Mouse (Mus musculus): ENCODE data around the gene Cers2.
"Not testable (repeated sequence)": the region's sequence is repeated elsewhere in the genome, so short reads cannot be mapped to it uniquely, and the experiment has no call there.

The Cers2 gene

DNA sequence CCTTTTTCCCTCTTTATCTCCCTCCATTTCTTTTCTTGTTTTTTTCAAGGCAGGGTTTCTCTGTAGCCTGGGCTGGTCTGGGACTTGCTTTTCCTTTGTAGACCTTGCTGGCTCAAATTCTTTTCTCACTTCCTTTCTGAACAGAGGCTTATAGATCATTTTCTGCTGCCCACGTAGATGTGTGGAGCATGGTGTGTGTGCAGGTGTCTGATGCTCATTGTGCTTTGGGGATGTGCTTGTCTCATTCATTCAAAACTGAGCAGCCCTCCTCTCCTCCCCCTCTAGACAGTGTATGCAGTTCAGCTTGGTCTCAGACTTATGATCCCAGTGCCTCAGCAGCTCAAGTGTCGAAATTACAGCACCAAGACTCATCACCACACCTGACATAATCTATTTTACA, 4.5 kb downstream of the Cers2 start:
- no peak for DNase-seq

DNA sequence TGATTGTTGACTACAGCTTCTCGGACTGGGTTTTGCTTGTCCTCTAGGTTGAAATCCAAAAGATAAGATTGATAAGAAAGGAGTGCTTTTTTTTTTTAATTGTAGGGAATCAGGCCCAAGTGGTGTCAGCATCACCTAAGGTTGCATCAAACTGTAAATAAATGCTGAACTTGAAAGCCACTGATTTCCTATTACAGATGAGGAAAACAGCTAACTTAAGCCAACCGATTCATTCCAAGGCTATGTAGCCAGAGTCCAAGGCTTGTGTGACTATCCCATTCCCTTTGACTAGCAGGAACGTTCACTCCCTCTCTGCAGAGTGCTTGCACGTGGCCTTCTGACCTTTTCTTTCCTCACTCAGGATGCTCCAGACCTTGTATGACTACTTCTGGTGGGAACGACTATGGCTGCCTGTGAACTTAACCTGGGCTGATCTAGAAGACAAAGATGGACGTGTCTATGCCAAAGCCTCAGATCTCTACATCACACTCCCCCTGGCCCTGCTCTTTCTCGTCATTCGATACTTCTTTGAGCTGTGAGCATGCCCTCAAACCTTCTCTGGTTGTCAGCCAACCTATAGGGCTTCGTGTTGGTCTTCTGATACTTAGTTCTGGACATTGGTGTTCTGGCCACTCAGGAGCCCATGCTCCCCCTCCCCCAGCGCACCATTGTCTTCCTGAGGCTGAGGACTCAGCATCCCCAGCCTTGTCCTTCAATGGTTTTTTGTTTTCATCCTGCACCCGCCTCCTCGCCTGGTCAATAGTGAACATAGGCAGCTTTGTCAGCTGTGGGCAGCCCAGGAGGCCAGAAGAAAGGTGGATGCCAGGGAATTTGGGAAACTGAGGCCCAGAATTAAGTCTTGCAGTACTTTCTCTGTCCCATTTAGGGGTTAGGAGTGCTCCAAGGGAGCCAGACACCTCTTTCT, 5.4 kb downstream of the Cers2 start:
- DNase-seq, result peak in 1 of 2 experiments; percentile 18

DNA sequence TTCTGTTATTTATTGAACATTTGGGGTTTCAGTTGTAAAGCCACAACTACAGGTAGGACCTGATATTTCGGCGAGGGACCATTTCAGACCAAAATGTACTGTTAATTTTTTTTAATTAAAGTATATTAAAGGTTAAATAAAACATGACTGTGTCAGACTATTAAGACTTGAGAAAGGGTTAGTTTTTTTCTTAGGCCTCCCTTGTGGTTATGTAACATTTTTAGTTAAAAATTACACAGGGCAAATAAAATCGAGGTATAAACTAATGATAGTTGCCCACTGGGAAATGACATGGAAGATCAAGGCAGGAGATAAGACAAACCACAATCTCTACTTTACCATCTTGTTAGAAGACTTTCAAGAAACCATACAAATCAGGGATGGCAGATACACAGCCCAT, 8.8 kb downstream of the Cers2 start:
- no peak for DNase-seq

DNA sequence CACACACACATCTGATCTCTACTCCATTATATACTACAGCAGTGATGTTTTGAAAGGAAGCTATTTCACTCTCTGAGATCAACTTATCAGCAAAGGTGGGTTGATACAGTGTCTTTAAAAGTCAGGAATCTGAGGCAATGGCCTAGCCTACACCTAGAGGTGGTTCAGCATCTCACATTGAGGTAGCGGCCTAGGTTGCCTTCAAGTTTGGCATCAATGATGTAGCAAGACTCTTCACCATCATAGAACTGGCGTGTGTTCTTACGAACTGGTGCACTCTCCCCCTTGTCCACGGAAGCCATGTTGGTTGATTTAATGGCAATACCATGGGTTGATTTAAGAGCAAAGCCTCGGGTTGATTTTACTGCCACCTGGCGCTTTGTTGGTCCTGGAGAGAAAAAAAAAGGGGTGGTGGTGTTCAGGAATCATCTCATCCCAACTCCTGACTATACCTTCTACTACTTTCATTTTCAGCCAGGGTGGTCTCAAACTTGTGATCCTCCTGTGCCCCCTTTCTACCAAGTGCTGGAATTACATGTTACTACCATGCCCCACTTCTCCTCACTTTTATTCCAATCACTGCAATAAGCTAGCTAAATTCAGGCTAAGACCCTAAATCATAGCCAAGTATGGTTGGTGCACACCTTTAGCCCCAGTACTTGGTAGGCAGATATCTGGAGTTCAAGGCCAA, 10.0 kb downstream of the Cers2 start:
- no peak for DNase-seq

DNA sequence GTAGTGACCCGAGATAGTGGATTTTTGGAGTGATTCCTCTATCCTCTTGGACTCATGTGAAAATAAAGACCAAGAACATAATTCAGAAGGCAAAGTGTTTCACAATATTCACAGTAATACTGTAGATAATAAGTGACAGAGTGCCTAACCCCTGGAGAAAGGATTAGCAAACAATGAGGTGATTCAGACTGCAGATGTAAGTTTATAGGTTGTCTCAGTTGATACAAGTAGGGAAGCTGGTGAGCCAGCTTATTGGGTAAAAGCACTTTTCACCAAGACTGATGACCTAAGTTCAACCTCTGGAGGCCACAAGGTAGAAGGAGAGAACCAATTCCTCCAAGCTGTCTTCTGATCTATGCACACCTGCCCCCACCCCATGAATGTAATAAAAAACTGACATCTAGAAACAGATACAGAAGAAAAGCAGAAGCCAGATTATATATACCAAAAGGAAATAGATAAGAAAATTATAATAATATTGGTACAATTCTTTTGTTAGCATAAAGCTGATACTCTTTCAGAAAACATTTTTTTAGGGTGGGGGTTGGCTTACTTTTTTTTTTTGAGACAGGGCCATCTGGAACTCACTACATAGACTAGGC, 14.3 kb downstream of the Cers2 start:
- no peak for DNase-seq

DNA sequence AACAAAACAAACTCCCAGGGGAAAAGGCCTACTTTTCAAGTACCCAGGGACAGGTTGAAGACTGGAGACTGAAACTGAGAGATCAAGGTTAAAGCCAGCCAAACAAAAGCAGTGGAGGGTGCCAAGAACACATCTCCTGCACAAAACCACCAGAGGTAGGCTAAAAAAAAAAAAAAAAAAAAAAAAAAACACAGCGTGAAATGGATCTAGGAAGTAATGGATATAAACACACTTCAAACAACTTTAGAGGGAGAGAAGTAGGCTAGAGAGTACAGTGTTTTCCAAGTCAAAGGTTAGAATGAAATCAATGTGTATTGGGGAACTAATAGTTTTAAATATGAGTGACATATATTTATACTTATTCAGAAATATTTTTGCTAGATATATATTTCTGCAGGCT, 16.9 kb downstream of the Cers2 start:
- DNase-seq, result no peak

DNA sequence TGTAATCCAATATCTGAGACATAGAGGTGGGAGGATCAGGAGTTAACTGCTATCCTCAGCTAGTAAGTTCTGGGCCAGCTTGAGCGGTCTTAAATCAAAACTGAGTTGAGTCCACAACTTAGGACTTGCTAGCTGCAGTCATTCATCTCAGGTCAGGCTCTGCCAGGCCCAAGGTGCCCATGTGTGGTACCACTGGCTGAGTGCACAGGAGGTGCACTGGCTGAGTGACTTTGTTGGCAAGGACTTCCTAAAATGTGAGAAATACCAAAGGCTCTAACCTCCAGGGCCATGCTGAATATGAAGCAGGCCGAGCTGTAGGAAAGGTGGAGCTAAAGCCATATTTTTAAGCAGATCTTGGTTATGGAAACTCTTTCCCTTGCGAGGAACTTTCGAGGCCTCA, 22.8 kb downstream of the Cers2 start:
- no peak for DNase-seq

DNA sequence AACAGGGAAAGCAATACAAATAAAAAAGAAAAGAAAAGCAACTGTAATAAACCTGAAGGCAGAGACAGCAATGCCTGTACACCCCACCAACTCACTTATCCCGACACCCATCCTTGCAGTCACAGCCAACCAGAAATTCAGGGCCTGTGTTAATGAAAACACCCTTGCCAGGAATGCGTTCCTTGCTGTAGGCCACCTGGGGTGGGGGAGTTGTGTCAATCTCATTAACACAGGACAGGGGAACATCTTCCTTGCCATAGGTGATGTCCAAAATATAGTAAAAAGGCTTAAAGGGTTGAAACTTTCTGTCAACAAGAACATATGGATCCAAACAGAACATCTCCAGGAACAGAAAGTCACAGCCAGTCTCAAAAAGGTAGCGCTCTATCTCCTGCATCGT, 23.7 kb downstream of the Cers2 start:
- DNase-seq, result no peak

DNA sequence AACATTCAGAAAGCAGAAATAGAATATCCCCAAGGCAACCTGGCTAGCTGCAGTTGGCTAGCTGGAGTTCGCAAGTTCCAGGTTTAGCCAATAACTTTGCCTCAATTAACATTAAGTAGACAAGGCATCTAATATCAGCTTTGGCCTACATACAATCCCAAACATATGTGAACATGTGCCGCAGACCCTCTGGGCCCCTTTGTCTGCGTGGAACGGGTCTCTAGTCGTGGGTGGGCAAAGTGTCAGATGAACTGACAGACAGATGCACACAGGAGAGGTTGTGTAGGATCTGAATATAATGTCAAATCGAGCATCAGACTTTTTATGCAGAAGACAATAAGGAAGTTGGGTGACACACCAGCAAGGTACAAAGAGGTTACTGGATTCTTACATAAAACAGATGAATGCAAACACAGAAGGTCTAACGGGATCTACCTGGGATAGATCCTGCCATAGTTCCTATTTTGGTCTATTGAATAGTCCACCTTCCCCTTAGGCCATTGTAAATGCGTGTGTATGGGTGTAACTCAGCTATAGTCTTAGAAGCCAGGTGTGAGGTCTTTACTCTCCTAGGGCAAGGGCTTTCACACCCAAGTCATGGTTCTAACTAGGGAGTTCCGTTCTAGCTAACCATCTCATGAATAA, 28.9 kb downstream of the Cers2 start:
- not testable (repeated sequence) for DNase-seq

DNA sequence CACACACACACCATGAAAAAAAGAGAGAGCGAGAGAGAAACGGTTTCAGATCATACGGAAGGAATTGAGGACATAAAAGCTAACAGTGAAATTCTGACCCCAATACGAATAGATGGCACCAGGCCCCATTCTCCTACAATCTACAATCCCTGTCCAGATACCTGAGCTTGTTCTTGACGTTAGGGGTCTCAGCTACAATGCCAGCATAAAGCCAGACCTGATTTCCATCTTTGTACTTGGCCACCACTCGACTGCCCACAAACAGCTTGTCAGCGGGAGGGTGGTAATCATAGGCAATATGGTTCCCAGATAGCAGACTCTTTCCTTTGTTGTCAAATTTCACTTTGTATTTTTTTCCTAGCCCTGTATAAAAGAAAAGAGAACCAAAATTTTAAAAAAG, 31.9 kb downstream of the Cers2 start:
- DNase-seq, result no peak

DNA sequence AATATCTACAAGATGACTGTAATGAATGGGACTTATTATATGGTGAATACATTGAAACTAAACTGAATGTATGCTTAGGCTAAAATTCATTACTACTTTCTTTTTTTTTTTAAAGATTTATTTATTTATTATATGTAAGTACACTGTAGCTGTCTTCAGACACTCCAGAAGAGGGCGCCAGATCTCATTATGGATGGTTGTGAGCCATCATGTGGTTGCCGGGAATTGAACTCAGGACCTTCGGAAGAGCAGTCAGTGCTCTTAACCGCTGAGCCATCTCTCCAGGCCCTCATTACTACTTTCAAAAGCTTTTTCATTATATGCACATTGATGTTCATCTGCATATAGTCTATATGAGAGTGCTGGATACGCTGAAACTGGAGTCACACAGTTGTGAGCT, 33.8 kb downstream of the Cers2 start:
- DNase-seq, result not testable (repeated sequence)

DNA sequence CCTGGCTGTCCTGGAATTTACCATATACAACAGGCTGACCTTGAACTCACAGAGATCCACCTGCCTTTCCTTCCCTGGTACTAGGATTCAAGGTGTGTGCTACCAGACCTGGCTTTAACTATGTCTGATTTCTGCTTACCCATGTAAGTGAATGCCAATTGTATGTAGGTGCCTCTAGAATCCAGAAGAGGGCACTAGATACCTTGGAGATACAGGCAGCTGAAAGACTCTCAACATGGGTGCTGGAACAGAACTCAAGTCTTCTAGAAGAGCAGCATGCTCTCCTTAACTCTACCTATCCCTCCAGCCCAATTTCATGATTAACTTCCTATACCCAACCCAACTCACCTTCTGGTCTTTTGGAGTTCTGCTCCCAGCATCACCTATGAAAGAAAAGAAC, 34.9 kb downstream of the Cers2 start:
- peak in 1 of 2 experiments; percentile 33 for DNase-seq

DNA sequence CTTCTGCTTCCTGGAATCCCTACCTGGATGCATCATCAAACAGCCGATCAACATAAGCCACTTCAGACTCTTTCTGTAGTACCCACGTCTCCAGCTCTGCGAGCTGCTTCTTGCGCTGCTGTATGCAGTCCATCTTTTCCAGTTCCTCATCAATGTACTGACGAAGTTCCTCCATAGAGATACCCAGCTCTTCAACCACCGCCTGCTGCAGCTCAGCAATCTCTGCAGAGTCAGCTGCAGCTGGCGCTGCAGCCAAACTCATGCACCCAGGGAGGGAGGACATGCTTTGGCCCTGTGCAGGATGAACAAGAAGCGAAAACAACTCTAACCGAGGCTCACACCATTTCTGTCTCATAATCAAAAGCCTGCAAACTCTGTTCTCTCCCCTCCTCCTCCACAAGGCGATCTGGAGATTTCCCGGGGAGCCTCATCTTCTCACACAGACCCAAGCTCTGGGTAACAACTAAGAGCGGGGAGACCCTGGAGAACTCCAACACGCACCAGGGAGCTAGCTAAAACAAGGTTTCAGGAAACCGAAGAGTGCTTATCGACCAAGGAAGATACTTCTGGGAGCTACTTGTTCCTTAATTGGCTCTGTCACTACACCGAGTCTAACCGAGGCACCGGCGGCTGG, 41.4 kb downstream of the Cers2 start:
- not testable (repeated sequence) for DNase-seq

DNA sequence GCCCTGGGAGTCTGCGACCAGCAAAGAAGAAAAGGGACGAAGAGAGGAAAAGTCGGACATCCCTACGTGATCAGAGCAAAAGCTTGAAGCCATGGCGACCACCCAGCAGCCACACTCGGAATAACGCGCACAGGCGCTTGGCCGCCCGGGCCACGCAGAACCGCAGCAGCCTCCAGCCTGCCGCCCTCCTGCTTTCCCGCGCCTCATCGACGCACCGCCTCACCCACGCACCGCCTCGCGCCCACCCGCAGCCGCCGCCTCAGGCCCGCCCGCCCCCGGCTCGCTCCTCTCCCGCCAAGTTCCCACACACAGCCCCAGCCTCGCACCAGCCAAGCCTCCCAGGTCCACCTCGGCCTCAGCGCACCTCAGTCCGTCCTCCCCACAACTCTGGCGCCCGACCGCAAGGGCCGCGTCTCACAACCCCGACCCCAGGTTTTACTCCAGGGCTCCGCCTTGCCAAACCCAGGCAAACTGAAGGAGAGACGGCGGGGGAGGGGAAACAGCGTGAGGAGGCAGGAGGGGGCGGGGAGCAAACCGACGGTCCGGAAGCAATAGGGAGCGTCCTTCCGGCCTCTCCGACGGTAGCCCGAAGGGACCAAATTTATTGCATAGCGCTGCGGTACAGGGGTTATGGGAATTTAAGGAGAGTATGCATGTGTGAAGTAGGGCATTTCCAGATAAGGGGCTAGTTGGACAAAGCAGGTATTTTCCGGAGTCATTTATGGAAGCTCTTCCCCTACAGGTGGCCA, 42.3 kb downstream of the Cers2 start, which contains the start of gene Setdb1:
TSS of gene Setdb1 (minus strand) at position 502 of the 749 bp plus-strand sequence.
- peak; percentile 93 to 96 for DNase-seq

DNA sequence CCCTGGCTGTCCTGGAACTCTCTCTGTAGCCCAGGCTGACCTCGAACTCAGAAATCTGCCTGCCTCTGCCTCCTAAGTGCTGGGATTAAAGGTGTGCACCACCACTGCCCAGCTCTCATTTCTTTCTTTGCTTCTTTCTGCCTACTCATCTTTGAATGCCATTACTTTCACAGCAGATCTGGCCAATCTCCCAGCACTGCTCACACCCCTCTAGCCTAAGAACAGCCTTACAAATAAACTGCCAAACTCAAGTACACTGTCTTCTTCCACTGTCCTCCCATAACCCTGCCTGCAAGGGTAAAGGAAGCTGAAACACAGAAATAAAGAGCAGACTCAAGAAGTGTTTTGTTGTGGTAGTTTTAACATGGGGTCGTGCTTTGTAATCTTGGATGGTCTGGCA, 43.2 kb downstream of the Cers2 start:
- no peak for DNase-seq

DNA sequence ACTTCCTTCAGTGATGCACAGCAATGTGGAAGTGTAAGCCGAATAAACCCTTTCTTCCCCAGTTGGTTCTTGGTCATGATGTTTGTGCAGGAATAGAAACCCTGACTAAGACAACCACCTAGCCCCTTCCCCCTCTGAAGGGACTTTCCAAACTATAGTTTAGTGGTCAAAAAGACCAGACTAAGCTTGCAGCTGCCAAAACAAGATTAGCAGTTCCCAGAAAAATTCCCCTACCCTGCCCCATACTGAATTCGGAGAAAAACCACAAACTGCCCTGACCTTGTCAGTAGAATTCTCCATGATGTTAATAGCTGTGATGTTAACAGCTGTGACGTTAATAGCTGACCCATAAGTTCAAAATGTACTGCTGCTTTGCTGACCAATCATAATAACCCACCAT, 45.7 kb downstream of the Cers2 start:
- DNase-seq, result not testable (repeated sequence)

DNA sequence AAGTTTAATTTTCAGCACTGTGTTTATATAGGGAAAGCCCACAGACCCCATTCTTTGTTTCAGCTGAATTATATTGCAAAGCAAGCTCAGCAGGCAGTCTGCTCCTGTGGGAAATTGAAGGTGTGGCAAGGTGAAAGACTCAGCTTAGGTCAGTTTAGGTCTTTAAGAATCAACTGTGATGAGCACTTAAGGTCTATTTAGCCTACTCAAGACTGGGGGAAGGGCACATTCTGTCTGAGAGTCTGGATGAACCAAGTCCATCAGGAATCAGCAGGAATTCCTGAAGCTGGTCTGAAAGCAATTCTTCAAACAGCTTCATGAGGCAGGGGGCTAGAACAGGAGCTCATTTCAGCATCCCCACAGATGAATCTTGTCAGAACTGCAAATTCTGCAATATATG, 55.5 kb downstream of the Cers2 start:
- DNase-seq, result no peak
